Mouse (Mus musculus): ENCODE results near the gene Gp2.

GRCm38 (mm10) chr7:119427180-119427616 is 31.9 kb downstream of the Gp2 start:
- TF ChIP-seq CTCF (IDR thresholded peaks at IDR 0.05; ENCODE audit: control insufficient read depth, insufficient read depth, insufficient read length) (no peak), MYOD1 (IDR thresholded peaks at IDR 0.05; ENCODE audit: control insufficient read depth, insufficient read length, low read depth) (no peak)

Measured in C2C12 (cell line).